Comparison of ENCODE assay signal across 15 mouse cellular contexts in the genomic region with DNA sequence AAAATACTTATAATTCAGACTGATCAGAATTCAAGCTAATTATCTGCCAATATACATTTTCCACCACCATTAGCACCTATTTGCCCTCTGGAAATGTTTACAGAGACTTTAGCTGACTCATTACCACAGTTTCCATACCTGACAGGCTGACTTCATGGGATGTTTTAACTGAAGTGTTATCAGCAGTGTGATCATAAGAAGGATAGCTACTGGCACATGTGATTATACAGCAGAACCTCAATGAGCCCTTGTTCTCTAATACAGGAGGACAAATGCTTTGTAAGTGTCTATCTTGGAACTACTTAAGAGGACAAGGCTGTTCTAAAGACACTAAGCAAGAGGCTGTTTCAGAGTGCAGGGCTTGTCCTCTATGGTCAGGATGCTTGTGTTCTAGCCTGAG.
"Had no signal": no experiment of that assay in that cellular context is flagged by ENCODE, and none has a peak within 500 bp of the region (broad histone marks: within the 10 kb centered on the region; RNA-seq: fewer than 3 reads in every experiment).

No protein-coding gene starts in this region.

- H3K9ac ChIP-seq: kidney, embryonic 15.5 days; limb, embryonic 12.5 days; liver, embryonic 13.5 days; liver, postnatal 0 days; lung, embryonic 15.5 days; neural tube, embryonic 12.5 days had no signal

- H3K27ac ChIP-seq: kidney, embryonic 15.5 days; limb, embryonic 12.5 days; liver, embryonic 13.5 days; lung, embryonic 15.5 days; neural tube, embryonic 12.5 days had no signal

- H3K4me2 ChIP-seq: kidney, embryonic 15.5 days; limb, embryonic 12.5 days; liver, embryonic 13.5 days; lung, embryonic 15.5 days; neural tube, embryonic 12.5 days had no signal

- H3K4me1 ChIP-seq: liver, embryonic 13.5 days; lung, embryonic 15.5 days; neural tube, embryonic 12.5 days had no signal

- ATAC-seq: liver, postnatal 0 days had no signal

- H3K9me3 ChIP-seq: kidney, embryonic 15.5 days; limb, embryonic 12.5 days; liver, embryonic 13.5 days; lung, embryonic 15.5 days; neural tube, embryonic 12.5 days had no signal

- DNase-seq: kidney, postnatal 25 days; liver; liver, embryonic 13.5 days; liver, postnatal 0 days; lung, postnatal 14 days; midbrain, embryonic 14.5 days; retina, postnatal 1 day; right cerebral cortex, postnatal 4 days; spleen, adult 18-20 months; thymus, adult 18-20 months; thymus, postnatal 14 days had no signal

- H3K36me3 ChIP-seq: limb, embryonic 12.5 days; liver, embryonic 13.5 days; lung, embryonic 15.5 days; neural tube, embryonic 12.5 days had no signal

- H3K27me3 ChIP-seq: kidney, embryonic 15.5 days; limb, embryonic 12.5 days; liver, embryonic 13.5 days; lung, embryonic 15.5 days; neural tube, embryonic 12.5 days had no signal

- H3K4me3 ChIP-seq: kidney, embryonic 15.5 days; limb, embryonic 12.5 days; liver, embryonic 13.5 days; lung, embryonic 15.5 days; neural tube, embryonic 12.5 days had no signal
